Mouse (Mus musculus) ovary, adult 2 months (tissue): ENCODE results near the gene Gm47955. TPM values are rescaled to one million over a fixed set of nuclear protein-coding genes. Genes with fewer than 3 reads are reported as not detected.

ENCODE experiments used
- polyA plus RNA-seq: library from polyadenylated mRNA; depleted of rRNA; stranded (reverse); fragments of >200 nt; gene quantifications from 2 replicates; pipeline ENCODE4 v1.2.3, GENCODE M21; 2012; rRNA removed

Gene Gm47955
- not detected in 2 replicates for polyA plus RNA-seq

GRCm38 (mm10) chr1:82959870-82960385 lies at the start of gene Gm47955:
Gene Gm47955 (plus strand): TSS chr1:82960286.

GRCm38 (mm10) chr1:82913025-82913424 lies 47.1 kb upstream of the Gm47955 start, which contains the start of gene A030005L19Rik:
Gene A030005L19Rik (plus strand): TSS chr1:82913325.

GRCm38 (mm10) chr1:82924650-82925049 lies 35.4 kb upstream of the Gm47955 start, which contains the start of gene A030014E15Rik:
Gene A030014E15Rik (plus strand): TSS chr1:82924917.

GRCm38 (mm10) chr1:82931326-82931725 lies 28.8 kb upstream of the Gm47955 start, which contains the start of gene Gm6217:
Gene Gm6217 (minus strand): TSS chr1:82931399.

GRCm38 (mm10) chr1:82943295-82943694 lies 16.8 kb upstream of the Gm47955 start, which contains the start of gene A030003K21Rik:
Gene A030003K21Rik (minus strand): TSS chr1:82943388.

GRCm38 (mm10) chr1:82955913-82956312 lies 4.2 kb upstream of the Gm47955 start, which contains the start of gene Gm7544:
Gene Gm7544 (minus strand): TSS chr1:82956013.

GRCm38 (mm10) chr1:83000306-83000705 lies 40.2 kb downstream of the Gm47955 start, which contains the start of gene Gm47959:
Gene Gm47959 (plus strand): TSS chr1:83000548.

Other genes starting within 250 kb of the Gm47955 start
- 47.3 and 110 TPM in 2 replicates for gene Mff, start 235.4 kb upstream of the Gm47955 start, polyA plus RNA-seq
- not detected in 2 replicates for gene Tm4sf20, start 191.8 kb upstream of the Gm47955 start, polyA plus RNA-seq
- not detected in 2 replicates for gene Gm47791, start 189.0 kb upstream of the Gm47955 start, polyA plus RNA-seq
- 37.9 and 54.4 TPM in 2 replicates for gene Agfg1, start 120.8 kb upstream of the Gm47955 start, polyA plus RNA-seq
- gene A030005L19Rik, start 47.0 kb upstream of the Gm47955 start, polyA plus RNA-seq: 0.82 and 1.5 TPM in 2 replicates
- gene A030014E15Rik, start 35.4 kb upstream of the Gm47955 start, polyA plus RNA-seq: not detected in 2 replicates
- not detected in 2 replicates for gene Gm6217, start 28.9 kb upstream of the Gm47955 start, polyA plus RNA-seq
- gene A030003K21Rik, start 16.9 kb upstream of the Gm47955 start, polyA plus RNA-seq: not detected in 2 replicates
- gene Gm7544, start 4.3 kb upstream of the Gm47955 start, polyA plus RNA-seq: not detected in 2 replicates
- not detected in 2 replicates for gene Gm47959, start 40.3 kb downstream of the Gm47955 start, polyA plus RNA-seq
- gene Slc19a3, start 78.2 kb downstream of the Gm47955 start, polyA plus RNA-seq: 1.3 and 1.5 TPM in 2 replicates
- not detected in 2 replicates for gene Krtap28-10, start 82.2 kb downstream of the Gm47955 start, polyA plus RNA-seq
- gene Gm47969, start 84.6 kb downstream of the Gm47955 start, polyA plus RNA-seq: not detected in 2 replicates
- gene A030005K14Rik, start 99.1 kb downstream of the Gm47955 start, polyA plus RNA-seq: not detected in 2 replicates
- not detected in 2 replicates for gene Krtap28-13, start 100.6 kb downstream of the Gm47955 start, polyA plus RNA-seq
- gene Ccl20, start 156.5 kb downstream of the Gm47955 start, polyA plus RNA-seq: not detected in 2 replicates
- gene Daw1, start 199.5 kb downstream of the Gm47955 start, polyA plus RNA-seq: 1.6 and 1.9 TPM in 2 replicates